Mouse (Mus musculus) G1E (cell line): ENCODE measurements around the gene Sgcb.

Source experiments
- CTCF ChIP-seq: IDR thresholded peaks from 2 replicates; pipeline ENCODE4 v1.5.1; 2012; ENCODE audit warnings: low read depth, low read length, inconsistent platforms, mixed read lengths
- GATA1 ChIP-seq: IDR thresholded peaks from 2 replicates; pipeline ENCODE4 v1.6.1; 2012; ENCODE audit warnings: borderline replicate concordance, low read length, inconsistent platforms, mixed read lengths
- GATA2 ChIP-seq: IDR thresholded peaks from 2 replicates; pipeline ENCODE4 v1.6.1; 2012; ENCODE audit warnings: low read depth, low read length, inconsistent platforms, borderline replicate concordance
- POLR2AphosphoS5 ChIP-seq: IDR thresholded peaks from 2 replicates; pipeline ENCODE4 v1.6.1; 2012; ENCODE audit warnings: low read depth, low read length, inconsistent platforms; ENCODE audit not compliant: insufficient replicate concordance
- TAL1 ChIP-seq: conservative IDR thresholded peaks from 2 replicates; pipeline ENCODE4 v1.6.1; 2012; ENCODE audit warnings: low read depth, low read length, inconsistent platforms, mixed read lengths

DNA sequence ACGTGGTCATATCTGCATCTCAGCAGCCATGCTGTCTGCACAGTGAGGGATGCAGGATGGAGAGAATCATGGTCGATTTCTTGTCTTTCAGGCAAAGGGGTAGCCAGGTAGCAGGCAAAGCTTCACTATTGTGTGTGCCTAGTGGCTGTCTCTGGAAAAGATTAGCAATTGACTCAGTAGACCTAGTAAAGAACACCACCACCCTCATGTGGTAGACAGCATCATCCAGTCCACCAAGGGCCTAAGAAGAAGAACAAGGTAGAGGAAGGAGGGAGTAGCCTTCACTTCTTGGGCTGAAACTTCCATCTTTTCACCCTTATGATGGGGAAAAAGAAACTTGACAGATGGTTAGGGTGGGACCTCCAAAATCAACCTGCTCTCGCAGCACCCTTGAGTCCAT lies 44.7 kb downstream of the Sgcb start:
- no peak for TF ChIP-seq CTCF
- no peak for TF ChIP-seq GATA2
- no peak for TF ChIP-seq GATA1
- no peak for TF ChIP-seq POLR2AphosphoS5
- no peak for TF ChIP-seq TAL1
